Mouse (Mus musculus) liver, adult 2 months (tissue): ENCODE data around the gene Tsen15. TPM values are rescaled to one million over a fixed set of nuclear protein-coding genes. Genes with fewer than 3 reads are reported as not detected.
"Not testable (repeated sequence)": the region's sequence is repeated elsewhere in the genome, so short reads cannot be mapped to it uniquely, and the experiment has no call there.

Source experiments
- DNase-seq: peaks from one replicate; pipeline ENCODE4 v3.0.0-alpha.2; 2011; ENCODE audit warnings: low read depth, low spot score; ENCODE audit errors: extremely low read depth
- H3K27ac ChIP-seq: fragments of 200-500 bp; replicated peaks from 2 replicates; pipeline ENCODE4 v1.5.1; 2012; ENCODE audit warnings: low read depth, mild to moderate bottlenecking, control low read depth, inconsistent platforms, low read length; ENCODE audit not compliant: insufficient read depth
- H3K27me3 ChIP-seq: fragments of 200-500 bp; 2 replicates; pipeline ENCODE4 v1.6.1; 2012; ENCODE audit warnings: mild to moderate bottlenecking, moderate library complexity, low read length, inconsistent platforms; ENCODE audit not compliant: control insufficient read depth, insufficient read depth
- H3K36me3 ChIP-seq: fragments of 200-500 bp; 2 replicates; pipeline ENCODE4 v1.6.1; 2012; ENCODE audit warnings: low read length, inconsistent platforms; ENCODE audit not compliant: control insufficient read depth, insufficient read depth
- H3K4me1 ChIP-seq: fragments of 200-500 bp; 2 replicates; pipeline ENCODE4 v1.6.1; 2011; ENCODE audit warnings: low read length; ENCODE audit not compliant: control insufficient read depth, insufficient read depth
- H3K4me3 ChIP-seq: fragments of 200-500 bp; 2 replicates; pipeline ENCODE4 v1.5.1; 2011; ENCODE audit warnings: low read depth, mild to moderate bottlenecking, control low read depth, low read length, moderate library complexity; ENCODE audit not compliant: insufficient read depth
- H3K79me2 ChIP-seq: fragments of 200-500 bp; 2 replicates; pipeline ENCODE4 v1.6.1; 2012; ENCODE audit warnings: inconsistent platforms, mild to moderate bottlenecking, low read length, moderate library complexity; ENCODE audit not compliant: control insufficient read depth, insufficient read depth
- H3K9ac ChIP-seq: fragments of 200-500 bp; 2 replicates; pipeline ENCODE4 v1.6.1; 2012; ENCODE audit warnings: low read depth, mild to moderate bottlenecking, control low read depth, inconsistent platforms, low read length
- CTCF ChIP-seq: fragments of 200-500 bp; IDR thresholded peaks from 2 replicates; pipeline ENCODE4 v1.5.1; 2011; ENCODE audit warnings: low read depth, low read length, control low read depth
- POLR2A ChIP-seq: fragments of 200-500 bp; IDR thresholded peaks from 2 replicates; pipeline ENCODE4 v1.6.1; 2011; ENCODE audit warnings: low read length, control low read depth; ENCODE audit not compliant: insufficient read depth; ENCODE audit errors: extremely low read depth
- WGBS: fragments of 180-500 bp; shearing (Covaris S2); methylation state at CpG from one replicate; pipeline ENCODE4 v1.1.7; 2018; 5-methylcytosine and 5-hydroxymethylcytosine counted together
- polyA plus RNA-seq: library from polyadenylated mRNA; depleted of rRNA; stranded (reverse); fragments of >200 nt; gene quantifications from 2 replicates; pipeline ENCODE4 v1.2.3, GENCODE M21; 2012
- total RNA-seq: library from RNA; depleted of rRNA; stranded (reverse); fragments of >200 nt; gene quantifications from 2 replicates; pipeline ENCODE4 v1.2.3, GENCODE M21; 2014

Tsen15 gene
- total and polyA plus RNA-seq, 2 experiments: 5.0 to 8.4 TPM

DNA sequence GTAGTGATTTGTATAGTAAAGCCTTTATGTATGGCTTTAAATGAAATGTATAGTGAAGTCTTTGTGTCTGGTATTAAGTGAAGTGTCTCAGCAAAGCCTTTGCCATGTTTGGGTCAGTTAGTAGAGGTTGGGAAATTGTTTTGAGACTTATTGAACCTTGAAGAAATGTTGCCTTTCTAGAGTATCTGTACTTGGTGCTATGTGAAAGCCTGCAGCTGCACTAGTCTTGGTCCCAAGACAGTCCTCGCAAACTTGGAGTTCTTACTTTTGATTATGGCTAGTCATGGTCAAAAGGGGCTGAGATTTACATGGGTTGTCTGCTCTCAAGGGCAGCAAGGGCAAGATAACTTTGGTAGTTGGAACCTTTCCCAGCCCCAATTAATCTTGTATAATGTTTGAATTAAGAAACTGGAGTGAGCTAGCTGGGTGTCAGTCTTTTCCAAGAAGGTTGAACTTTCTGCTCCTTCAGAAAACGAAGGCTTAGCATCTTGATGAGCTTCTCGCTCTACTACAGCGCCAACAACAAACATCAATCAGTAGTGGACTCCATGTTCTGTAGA is 8.5 kb upstream of the Tsen15 start:
- Histone ChIP-seq H3K4me1 (peaks cover 4% of the 10 kb centered on the region; the same call in 1 of the 2 replicates), H3K9ac (no peak overlapping the region), H3K27ac (no peak overlapping the region), H3K4me3 (no peak overlapping the region), H3K79me2 (no peaks in the 10 kb centered on the region), H3K36me3 (no peaks in the 10 kb centered on the region), H3K27me3 (no peaks in the 10 kb centered on the region)
- TF ChIP-seq CTCF: no peak
- no peak for TF ChIP-seq POLR2A
- WGBS: 85% methylated on average over 4 of the region's 4 CpGs
- DNase-seq: no peak

DNA sequence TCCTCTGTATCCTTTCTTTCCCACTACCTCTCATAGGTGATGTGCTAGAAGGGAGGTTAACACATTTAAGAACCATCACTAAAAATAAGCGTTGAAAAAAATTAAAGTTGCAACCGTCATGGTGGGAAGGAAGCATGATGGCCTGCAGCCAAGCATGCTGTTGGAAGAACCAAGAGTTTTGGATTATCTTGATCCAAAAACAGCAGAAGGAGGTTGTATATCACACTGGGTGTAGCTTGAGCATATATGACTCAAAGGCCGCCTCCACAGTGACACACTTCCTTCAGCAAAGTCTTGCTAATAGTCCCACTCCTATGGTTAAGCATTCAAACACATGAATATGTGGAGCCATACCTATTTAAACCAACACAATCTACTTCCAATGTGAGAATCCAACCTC is 7.6 kb upstream of the Tsen15 start:
- H3K36me3 ChIP-seq: no peaks in the 10 kb centered on the region
- TF ChIP-seq POLR2A (no peak), CTCF (no peak)
- 95% methylated on average over 3 of the region's 3 CpGs for WGBS
- no peak overlapping the region for H3K4me3 ChIP-seq
- no peak overlapping the region for H3K27ac ChIP-seq
- H3K27me3 ChIP-seq: no peaks in the 10 kb centered on the region
- H3K9ac ChIP-seq: no peak overlapping the region
- no peaks in the 10 kb centered on the region for H3K79me2 ChIP-seq
- peaks cover 4% of the 10 kb centered on the region; the same call in 1 of the 2 replicates for H3K4me1 ChIP-seq
- DNase-seq: no peak

DNA sequence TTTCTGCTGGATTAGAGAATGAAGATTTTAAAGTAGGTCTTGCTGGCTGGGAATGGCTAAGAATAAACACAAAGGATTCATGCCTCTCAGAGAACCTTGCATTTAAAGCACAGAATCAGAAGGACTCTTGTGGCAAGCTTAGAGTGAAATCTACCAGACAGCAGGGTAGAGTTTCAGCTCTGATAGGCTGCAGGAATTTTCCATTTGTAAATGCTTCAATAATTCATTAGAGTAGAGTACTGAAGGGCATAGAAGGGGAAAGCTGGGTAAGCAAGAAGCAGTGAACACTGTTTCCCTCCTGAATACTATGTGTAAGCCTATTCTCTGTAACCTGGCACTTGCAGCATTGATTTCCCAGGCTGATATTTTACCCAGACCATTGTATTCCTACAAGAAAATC is 2.8 kb upstream of the Tsen15 start:
- H3K36me3 ChIP-seq: no peaks in the 10 kb centered on the region
- H3K27ac ChIP-seq: no peak overlapping the region
- TF ChIP-seq POLR2A (no peak), CTCF (no peak)
- peaks cover 1% of the 10 kb centered on the region; the same call in 1 of the 2 replicates for H3K4me1 ChIP-seq
- no peak overlapping the region for H3K4me3 ChIP-seq
- no peak for DNase-seq
- no peaks in the 10 kb centered on the region for H3K27me3 ChIP-seq
- no peak overlapping the region for H3K9ac ChIP-seq
- H3K79me2 ChIP-seq: no peaks in the 10 kb centered on the region; the same call in 1 of the 2 replicates

DNA sequence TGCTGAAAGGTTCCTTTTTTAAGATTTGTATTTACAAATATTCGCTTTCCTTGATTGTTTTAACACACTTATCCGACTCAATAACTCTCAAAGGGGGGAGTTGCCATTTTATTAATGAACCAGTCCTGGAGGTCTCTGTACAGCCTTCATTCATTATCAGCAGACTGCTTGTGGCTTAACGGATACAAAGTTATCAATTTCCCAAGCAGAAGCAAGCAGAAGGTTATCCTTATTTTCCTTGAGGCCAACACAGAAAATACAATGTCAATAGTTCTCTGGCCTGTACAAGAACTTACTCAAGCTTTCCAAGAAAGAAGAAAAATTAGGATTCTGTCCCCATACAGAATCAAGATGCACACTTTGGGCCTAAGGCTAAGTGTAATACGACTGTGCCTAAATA is 795 bp downstream of the Tsen15 start:
- peak overlapping the region; percentile 94 for H3K9ac ChIP-seq
- H3K4me1 ChIP-seq, H3K27me3 ChIP-seq, DNase-seq, H3K36me3 ChIP-seq, H3K27ac ChIP-seq, H3K79me2 ChIP-seq: not testable (repeated sequence)
- peak overlapping the region; percentile 92 for H3K4me3 ChIP-seq
- 26% methylated on average over 2 of the region's 4 CpGs for whole genome bisulfite sequencing

DNA sequence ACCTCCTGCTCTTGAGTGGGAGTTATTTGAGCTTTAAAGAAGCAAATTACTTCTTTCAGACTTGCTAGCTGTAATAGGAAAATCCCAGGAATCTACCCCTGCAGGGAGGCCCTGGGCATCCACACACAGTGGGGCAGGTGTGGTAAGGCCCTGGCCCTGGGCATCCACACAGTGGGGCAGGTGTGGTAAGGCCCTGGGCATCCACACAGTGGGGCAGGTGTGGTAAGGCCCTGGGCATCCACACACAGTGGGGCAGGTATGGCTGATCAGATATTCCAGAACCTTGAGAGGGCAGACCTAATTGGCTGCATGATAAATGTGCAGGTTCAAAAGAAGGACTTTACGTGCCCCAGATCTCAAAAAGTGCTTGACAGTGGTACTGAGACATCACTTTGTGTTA is 1.9 kb downstream of the Tsen15 start:
- no peak for TF ChIP-seq POLR2A
- TF ChIP-seq CTCF: no peak
- H3K36me3 ChIP-seq: peaks cover 9% of the 10 kb centered on the region
- no peak overlapping the region for H3K4me3 ChIP-seq
- no peak overlapping the region for H3K9ac ChIP-seq
- H3K27me3 ChIP-seq: no peaks in the 10 kb centered on the region
- 100% methylated on average over 1 of the region's 1 CpGs for WGBS
- H3K4me1 ChIP-seq: peaks cover 1% of the 10 kb centered on the region; the same call in 1 of the 2 replicates
- H3K79me2 ChIP-seq: no peaks in the 10 kb centered on the region; the same call in 1 of the 2 replicates
- no peak overlapping the region for H3K27ac ChIP-seq
- DNase-seq: no peak

DNA sequence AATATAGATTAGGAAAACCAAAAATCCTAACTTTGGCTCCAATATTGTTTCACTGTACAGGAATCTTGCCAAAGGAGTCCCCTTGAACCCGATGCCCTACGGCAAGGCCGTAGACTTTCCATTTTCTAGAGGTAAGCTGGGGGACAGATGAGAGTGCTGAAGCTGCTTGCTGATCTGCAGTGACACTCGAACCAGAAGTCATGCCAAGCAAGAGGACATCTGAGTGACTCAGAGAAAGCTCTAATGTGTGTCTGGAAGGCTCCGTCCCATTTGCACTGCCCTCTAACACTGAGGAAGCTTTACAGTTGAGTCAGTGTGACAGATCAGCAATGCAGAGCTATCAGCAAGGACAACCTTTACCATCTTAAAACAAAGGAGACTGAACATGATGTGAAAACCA is 8.2 kb downstream of the Tsen15 start:
- H3K4me1 ChIP-seq: no peaks in the 10 kb centered on the region
- WGBS: 90% methylated on average over 5 of the region's 5 CpGs
- DNase-seq: no peak
- H3K36me3 ChIP-seq: peaks cover 22% of the 10 kb centered on the region
- TF ChIP-seq POLR2A: no peak
- TF ChIP-seq CTCF: no peak
- H3K9ac ChIP-seq: no peak overlapping the region
- no peak overlapping the region for H3K4me3 ChIP-seq
- H3K27ac ChIP-seq: no peak overlapping the region
- no peaks in the 10 kb centered on the region for H3K79me2 ChIP-seq
- no peaks in the 10 kb centered on the region for H3K27me3 ChIP-seq
